Mouse (Mus musculus): Measurements from ENCODE around the gene Igfbp6.

GRCm38 (mm10) chr15:102103947-102104555, 40.1 kb upstream of the Igfbp6 start:
- no peak for TF ChIP-seq CTCF (IDR thresholded peaks at IDR 0.05; ENCODE audit: insufficient read depth, low read depth, low read length)
- no peak for TF ChIP-seq POLR2A (IDR thresholded peaks at IDR 0.05; ENCODE audit: insufficient read depth, low read depth, low read length)

Measured in olfactory bulb, adult 2 months (tissue).